Mouse (Mus musculus) cerebral cortex, adult 2 months (tissue): Measurements from ENCODE around the gene Gna11.

Experiments
- WGBS: fragments of 180-500 bp; shearing (Covaris S2); methylation state at CpG from one replicate; pipeline ENCODE4 v1.1.7; 2018; 5-methylcytosine and 5-hydroxymethylcytosine counted together

The Gna11 gene

DNA sequence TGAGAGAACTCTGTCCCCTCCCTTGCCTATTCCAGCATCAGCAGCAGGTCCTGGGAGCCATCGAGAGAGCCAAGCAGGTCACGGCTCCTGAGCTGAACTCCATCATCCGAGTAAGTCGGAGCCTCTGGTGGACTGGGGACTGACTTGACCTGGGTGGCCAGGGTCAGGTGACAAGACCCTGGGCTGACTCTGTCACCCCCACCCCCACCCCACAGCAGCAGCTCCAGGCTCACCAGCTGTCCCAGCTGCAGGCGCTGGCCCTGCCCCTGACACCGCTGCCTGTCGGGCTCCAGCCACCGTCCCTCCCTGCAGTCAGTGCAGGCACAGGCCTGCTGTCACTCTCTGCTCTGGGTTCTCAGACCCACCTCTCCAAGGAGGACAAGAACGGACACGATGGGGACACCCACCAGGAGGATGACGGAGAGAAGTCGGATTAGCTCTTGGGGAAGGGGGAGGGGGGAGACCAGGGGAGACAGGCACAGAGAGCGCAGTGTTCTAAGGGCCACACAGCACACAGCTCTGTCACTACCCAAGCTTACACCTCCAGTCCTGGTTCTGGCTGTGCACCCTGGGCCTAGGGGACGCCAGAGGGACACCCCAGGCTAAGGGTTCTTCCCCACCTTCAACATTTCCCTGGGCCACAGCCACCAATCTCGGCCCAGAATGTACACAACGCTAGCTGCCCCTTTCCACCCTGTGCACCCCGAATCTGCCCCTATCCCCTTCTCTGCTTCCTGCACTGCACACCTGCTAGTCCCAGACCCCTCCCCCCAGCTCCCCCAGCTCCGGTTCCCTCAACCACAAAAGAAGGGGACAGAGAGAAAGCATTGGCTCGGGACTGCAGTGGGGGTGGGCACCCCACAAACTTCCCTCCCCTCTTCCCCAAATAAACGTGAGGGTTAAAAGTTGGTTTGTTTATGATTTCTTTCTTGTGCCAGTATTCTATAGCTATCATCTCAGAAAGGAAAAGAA is 20.6 kb upstream of the Gna11 start:
- WGBS, result 67% methylated on average over 20 of the region's 20 CpGs

GRCm38 (mm10) chr10:81564734-81565133 is 19.7 kb upstream of the Gna11 start:
- WGBS, result 62% methylated on average over 10 of the region's 10 CpGs

DNA sequence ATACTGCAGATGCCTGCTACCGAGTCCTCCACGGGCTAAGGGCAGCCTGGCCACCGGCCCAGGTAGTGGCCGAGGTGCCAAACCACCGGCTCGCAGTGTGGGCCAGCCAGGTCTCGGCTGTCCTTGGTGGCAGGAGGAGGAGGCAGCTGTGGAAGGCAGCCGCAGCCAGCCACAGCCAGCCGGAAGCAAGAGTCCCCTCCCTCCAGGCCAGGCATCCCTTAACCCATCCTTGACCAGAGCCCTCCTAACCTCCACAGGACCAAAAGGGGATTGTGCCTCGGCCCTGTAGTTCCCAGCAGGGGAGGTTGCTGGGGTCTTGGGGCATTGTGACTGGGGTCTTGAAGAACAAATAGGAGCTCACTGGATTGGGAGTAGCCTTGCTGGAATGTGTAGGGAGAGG is 19.2 kb upstream of the Gna11 start:
- WGBS, result 18% methylated on average over 10 of the region's 10 CpGs

GRCm38 (mm10) chr10:81563481-81563880 is 18.5 kb upstream of the Gna11 start:
- 43% methylated on average over 6 of the region's 6 CpGs for WGBS

GRCm38 (mm10) chr10:81562411-81562810 is 17.4 kb upstream of the Gna11 start:
- 87% methylated on average over 6 of the region's 6 CpGs for WGBS

- WGBS, result 34% methylated on average over 16 of the region's 16 CpGs
These were observed 15.9 kb upstream of the Gna11 start for GRCm38 (mm10) chr10:81560719-81561459.

DNA sequence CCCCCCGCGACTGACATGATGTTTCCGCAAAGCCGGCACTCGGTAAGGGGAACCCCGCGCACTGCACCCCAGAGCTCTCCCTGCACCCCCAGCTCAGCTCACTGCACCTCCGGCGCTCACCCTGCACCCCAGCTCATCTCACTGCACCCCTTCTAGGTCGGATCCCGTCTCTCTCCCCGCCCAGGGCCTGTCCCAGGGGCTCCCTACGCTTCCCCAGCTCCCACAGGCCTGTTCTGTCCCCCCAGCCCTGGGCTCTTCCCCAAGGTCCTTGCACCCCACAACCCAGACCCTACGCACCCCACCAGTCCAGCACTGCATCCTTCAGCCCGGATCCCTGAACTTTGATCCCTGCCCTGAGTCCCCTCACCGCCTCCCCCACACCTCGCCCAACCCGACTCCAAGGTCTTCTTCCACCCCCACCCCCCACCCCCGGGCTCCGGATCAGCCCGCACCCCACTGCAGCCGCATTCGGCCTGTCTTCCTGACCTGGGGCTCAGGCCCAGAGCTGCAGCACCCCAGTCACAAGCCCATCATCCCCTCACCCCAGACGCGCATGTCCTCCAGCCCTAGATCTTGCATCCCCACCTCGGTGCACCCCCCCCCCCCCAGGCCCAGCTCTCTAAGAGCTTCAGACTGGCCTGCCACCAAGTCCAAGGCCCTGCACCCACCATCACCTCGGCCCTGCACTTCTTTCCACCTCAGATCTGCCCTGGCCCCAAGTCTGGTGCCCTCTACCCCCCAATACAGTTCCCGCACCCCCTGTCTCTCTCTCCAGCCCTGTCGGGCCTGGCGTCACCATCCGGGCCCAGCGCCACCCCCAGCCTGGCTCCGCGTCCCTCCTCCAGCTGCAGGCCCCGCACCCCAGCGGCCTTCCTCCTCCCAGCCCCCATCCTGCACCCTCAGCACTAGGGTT is 14.9 kb upstream of the Gna11 start:
- under 1% methylated on average over 36 of the region's 36 CpGs for WGBS

DNA sequence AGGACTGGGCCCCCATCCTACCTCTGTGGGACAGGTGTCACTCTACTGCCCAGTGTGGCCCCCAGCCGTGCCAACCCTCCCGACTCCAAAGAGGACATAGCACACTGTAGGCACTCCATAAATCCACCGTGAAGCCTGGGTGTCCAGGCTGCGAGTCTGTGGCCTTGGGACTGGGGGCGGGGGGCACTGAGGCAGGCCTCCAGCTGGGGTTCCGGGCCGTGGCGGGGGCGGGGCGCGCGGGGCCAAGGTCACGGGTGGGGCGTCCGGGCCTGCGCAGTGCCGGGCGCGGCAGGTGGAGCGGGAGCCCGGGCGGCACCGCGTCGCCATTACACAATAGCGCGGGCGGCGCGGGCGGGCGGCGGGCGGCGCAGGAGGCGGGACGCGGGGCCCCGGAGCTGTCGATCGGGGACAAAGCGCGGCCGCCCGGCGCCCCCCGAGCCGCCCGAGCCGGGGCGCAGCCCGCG is 14.2 kb upstream of the Gna11 start, which contains the start of gene Aes:
Aes (plus strand) TSS at position 326 of the 464 bp plus-strand sequence.
- WGBS, result under 1% methylated on average over 50 of the region's 53 CpGs

DNA sequence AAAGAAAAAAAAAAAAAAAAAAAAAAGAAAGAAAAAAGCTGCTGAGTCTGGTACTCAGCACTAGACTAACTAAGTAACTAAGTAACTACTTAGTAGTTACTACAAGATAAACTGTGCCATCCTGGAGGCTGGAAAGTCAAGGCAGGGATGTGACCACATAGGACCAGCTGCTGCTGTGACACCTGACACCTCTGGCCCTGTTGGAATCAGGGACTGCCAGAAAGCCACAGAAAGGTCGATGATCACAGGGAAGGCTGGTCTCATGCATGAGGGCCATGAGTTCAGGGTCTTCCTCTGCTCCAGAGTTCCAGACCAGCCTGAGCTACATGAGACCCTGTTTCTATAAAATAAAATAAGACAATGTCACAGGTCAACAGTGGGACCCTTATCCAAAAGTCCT is 12.5 kb upstream of the Gna11 start:
- WGBS, result 61% methylated on average over 1 of the region's 1 CpGs

DNA sequence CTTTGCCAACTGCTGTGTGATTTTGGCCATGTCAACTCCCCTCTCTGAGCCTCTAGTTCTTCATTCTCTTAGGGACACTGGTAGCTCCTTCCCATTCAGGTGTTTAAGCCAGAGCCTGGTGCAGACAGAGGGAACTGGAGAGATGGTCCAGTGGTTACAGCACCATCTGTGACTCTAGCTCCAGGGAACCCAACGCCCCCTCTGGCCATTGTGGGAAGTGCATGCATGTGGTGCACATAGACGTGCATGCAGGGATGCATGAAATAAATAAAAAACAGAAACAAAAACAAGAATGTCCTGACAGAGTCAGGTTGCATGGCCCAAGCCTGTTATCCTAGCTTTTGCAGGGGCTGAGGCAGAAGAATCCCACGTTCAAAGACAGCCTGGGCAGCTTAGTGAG is 11.3 kb upstream of the Gna11 start:
- WGBS, result 81% methylated on average over 3 of the region's 3 CpGs

DNA sequence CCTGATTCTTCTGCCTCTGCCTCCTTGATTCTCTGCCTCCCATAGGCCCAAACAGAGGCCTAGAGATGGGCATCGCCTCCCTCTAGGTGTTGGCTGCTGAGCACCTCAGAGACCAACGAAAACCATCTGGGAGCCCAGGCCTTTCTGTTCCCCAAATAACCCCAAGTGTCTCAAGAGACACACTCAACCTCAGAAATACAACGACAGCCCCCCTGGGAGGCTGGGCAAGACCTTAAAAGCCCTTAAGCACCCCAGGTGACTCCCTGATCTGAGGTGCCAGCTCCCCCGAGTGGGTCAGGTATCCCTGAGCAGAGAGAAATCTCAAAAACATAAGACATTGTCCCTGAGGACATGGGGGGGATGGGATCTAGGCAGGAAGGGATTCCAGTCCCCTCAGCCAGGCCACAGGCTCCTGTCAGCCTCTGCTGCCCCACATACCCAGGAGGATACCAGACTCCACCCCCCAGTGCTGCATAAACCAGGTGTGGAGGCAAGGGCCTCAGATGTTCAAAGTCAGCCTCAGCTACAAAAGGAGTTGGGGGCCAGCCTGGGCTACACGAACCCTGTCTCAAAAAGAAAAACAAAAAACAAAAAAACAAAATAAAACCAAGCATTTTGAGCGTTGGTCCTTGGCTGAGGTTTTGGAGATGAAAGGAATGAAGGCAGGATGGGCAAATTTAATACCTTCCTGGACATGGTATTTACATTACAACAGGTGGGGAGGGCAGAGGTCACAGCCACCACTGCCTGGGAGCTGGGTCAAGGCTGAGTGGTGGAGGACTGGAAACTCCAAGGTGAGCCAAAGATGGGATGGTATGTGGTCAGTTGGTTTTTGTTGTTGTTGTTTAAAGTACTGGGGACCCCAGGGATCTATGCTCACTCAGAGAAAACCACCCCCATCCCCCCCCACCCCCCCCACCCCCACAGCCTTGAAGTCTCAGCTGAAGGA is 9.1 kb upstream of the Gna11 start:
- 88% methylated on average over 6 of the region's 6 CpGs for WGBS

- 90% methylated on average over 5 of the region's 5 CpGs for WGBS
These were observed 8.2 kb upstream of the Gna11 start for GRCm38 (mm10) chr10:81553232-81553631.

DNA sequence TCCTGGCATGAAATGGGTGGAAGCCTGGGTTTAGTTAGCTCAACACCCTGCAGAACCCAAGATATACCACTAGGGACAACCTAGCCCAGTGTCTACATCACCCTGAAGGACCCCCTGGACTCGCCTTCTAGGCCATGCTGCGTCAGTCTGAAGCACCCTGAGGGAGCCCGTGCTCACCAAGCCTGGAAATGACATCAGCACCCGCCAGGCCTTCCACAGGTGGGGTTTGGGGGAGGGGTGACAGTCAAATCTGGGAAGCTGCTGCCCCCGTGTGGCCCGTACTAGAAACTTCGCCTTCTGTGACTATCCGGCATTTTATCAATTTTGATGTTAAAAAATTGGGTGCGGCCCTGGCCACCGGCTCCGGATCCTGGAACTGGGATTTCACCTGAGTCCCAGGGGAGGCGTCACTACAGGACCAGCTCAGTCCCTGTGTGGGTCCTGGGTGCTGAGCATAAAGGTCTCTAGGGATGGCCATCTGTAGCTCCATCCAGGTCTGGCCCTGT is 6.7 kb upstream of the Gna11 start:
- 2% methylated on average over 12 of the region's 12 CpGs for WGBS

DNA sequence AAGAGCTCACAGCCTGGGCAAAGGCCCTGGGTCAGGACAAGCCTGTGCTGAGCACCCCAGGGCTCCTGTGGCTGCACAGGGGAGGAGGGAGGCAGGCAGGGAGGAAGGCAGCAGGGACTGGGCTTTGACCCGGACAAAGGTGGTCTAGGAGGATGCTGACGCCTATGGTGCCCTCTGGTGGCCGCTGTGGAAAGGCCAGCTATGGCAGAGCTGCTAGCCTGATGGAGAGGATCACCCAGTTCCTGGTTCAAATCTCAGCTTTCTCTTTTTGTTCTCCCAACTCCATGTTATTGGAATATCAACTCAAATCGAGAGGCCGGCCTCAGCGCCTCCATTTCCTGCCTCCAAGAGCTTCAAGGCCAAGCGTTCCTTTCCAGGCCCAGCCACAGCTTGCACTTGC is 5.3 kb upstream of the Gna11 start:
- 15% methylated on average over 7 of the region's 7 CpGs for WGBS

DNA sequence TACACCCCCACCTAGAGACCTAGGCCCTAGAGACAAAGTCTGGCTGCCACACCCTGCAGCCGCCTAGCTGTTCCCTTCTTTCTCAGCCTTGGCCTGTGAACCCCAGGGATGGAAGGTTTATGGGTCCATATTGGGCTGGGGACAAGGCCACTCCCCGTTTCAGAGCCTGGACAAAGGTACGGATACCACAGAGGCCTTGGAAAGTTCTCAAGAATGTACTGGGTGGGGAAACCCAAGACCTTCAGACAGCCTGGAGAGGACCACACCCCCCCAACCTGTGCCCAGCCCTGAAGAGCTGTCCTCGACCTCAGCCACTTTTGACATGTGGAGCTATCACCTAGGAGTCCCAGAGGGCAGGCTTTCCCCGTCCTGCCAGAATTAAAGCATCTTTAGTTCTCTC is 4.0 kb upstream of the Gna11 start:
- 89% methylated on average over 5 of the region's 5 CpGs for WGBS

- WGBS, result 94% methylated on average over 13 of the region's 13 CpGs
These were observed 2.0 kb upstream of the Gna11 start for GRCm38 (mm10) chr10:81546788-81547571.

DNA sequence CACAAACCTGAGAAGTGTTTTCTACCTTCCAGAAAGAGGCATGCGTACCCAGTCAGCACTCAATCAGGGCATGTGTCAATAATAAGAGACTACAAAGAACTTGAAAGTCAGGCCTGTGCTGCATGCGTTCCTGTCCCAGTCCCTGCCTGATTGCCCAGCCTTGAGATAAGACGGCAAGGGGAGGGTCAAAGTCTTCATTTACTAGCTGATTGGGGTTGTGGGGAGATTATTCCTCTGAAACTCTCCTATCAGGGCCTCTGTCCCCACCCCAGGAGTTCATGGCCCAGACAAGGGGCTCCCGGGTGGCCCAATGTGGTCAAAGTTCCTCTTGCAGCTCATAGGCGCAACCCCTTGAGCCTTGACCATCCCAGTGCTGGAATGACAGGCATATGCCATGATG is 1.3 kb upstream of the Gna11 start:
- WGBS, result 91% methylated on average over 5 of the region's 5 CpGs

GRCm38 (mm10) chr10:81544296-81545160 is 462 bp downstream of the Gna11 start:
- under 1% methylated on average over 90 of the region's 93 CpGs for WGBS
